Mouse (Mus musculus): ENCODE results near the gene Chchd2.

DNA sequence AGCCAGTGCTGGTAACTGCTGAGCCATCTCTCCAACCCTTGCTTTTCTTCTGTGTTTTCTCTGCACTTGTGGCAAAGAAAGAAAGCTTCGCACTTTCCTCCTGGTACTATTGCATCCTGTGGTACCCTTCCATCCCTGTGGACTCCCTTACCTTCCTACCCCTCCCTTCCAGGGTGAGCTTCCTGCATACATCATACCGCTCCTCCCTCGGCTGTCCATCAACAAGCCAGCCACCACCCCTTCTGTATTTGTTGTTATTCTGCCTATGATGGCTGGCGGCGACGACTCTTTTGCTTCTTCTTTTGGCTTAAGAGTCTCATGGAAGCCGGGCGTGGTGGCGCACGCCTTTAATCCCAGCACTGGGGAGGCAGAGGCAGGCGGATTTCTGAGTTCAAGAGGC lies 12.2 kb downstream of the Chchd2 start:
- TF ChIP-seq POLR2A (IDR thresholded peaks at IDR 0.05; ENCODE audit: control insufficient read depth, extremely low read depth, insufficient read depth, low read length, poor library complexity) (no peak), CTCF (IDR thresholded peaks at IDR 0.05; ENCODE audit: borderline replicate concordance, control insufficient read depth, extremely low read depth, insufficient read depth, low read length, poor library complexity) (no peak)

Data from thymus, adult 2 months (tissue).